Mouse (Mus musculus) hindbrain, embryonic 13.5 days (tissue): ENCODE results near the gene Grik1. TPM values are rescaled to one million over a fixed set of nuclear protein-coding genes. Genes with fewer than 3 reads are reported as not detected.

Experiments
- ATAC-seq: fragments of 200-750 bp; cut with Nextera tagmentation; 2 replicates; pipeline ENCODE4 v1.8.0; 2017; ENCODE audit warnings: moderate TSS enrichment; ENCODE audit not compliant: low FRiP score
- H3K27ac ChIP-seq: fragments of 300-500 bp; sonication (generic); 2 replicates; pipeline ENCODE4 v1.5.1; 2015; ENCODE audit warnings: inconsistent platforms, mild to moderate bottlenecking, moderate library complexity
- H3K27me3 ChIP-seq: fragments of 300-500 bp; sonication (generic); 2 replicates; pipeline ENCODE4 v1.6.1; 2015; ENCODE audit warnings: mild to moderate bottlenecking, inconsistent platforms
- H3K36me3 ChIP-seq: fragments of 300-500 bp; sonication (generic); 2 replicates; pipeline ENCODE4 v1.6.1; 2015; ENCODE audit warnings: mild to moderate bottlenecking, inconsistent platforms
- H3K4me1 ChIP-seq: fragments of 300-500 bp; sonication (generic); replicated peaks from 2 replicates; pipeline ENCODE4 v1.6.1; 2015; ENCODE audit warnings: inconsistent platforms
- H3K4me2 ChIP-seq: fragments of 300-500 bp; sonication (generic); 2 replicates; pipeline ENCODE4 v1.6.1; 2015; ENCODE audit warnings: inconsistent platforms, mild to moderate bottlenecking, moderate library complexity
- H3K4me3 ChIP-seq: fragments of 300-500 bp; sonication (generic); 2 replicates; pipeline ENCODE4 v1.5.1; 2015; ENCODE audit warnings: mild to moderate bottlenecking, inconsistent platforms
- H3K9ac ChIP-seq: fragments of 300-500 bp; sonication (generic); 2 replicates; pipeline ENCODE4 v1.6.1; 2015; ENCODE audit warnings: mild to moderate bottlenecking, inconsistent platforms
- H3K9me3 ChIP-seq: fragments of 300-500 bp; sonication (generic); 2 replicates; pipeline ENCODE4 v1.6.1; 2016; ENCODE audit warnings: inconsistent platforms
- WGBS: fragments of 180-500 bp; shearing (Covaris S2); methylation state at CpG from one replicate; pipeline ENCODE4 v1.1.7; 2015; 5-methylcytosine and 5-hydroxymethylcytosine counted together
- polyA plus RNA-seq: library from polyadenylated mRNA; unstranded; fragments of >200 nt; fragmentation: Nextera tagmentation; extraction: Ambion mirVana; gene quantifications from 2 replicates; pipeline ENCODE4 v1.2.1, GENCODE M21; 2015

The Grik1 gene
- polyA plus RNA-seq, 1 experiment from 2014 or later = 18.3 TPM

- Histone ChIP-seq H3K4me1 (peaks cover 3% of the 10 kb centered on the region), H3K9me3 (no peaks in the 10 kb centered on the region), H3K4me3 (no peak overlapping the region), H3K4me2 (no peak overlapping the region), H3K27me3 (no peaks in the 10 kb centered on the region), H3K9ac (no peak overlapping the region), H3K36me3 (no peaks in the 10 kb centered on the region), H3K27ac (no peak overlapping the region)
- no peak for ATAC-seq
- 57% methylated on average over 2 of the region's 2 CpGs for WGBS
Measured at GRCm38 (mm10) chr16:87911201-87911600, 378.9 kb downstream of the Grik1 start.

- Histone ChIP-seq H3K9ac (no peak overlapping the region), H3K4me2 (no peak overlapping the region), H3K27me3 (no peaks in the 10 kb centered on the region), H3K36me3 (no peaks in the 10 kb centered on the region), H3K4me1 (no peaks in the 10 kb centered on the region), H3K4me3 (no peak overlapping the region), H3K9me3 (no peaks in the 10 kb centered on the region), H3K27ac (no peak overlapping the region)
- ATAC-seq = no peak
- 82% methylated on average over 9 of the region's 9 CpGs for WGBS
Measured at GRCm38 (mm10) chr16:87902049-87902448, 388.0 kb downstream of the Grik1 start.

- ATAC-seq = no peak
Measured at GRCm38 (mm10) chr16:87901189-87901588, 388.9 kb downstream of the Grik1 start.

GRCm38 (mm10) chr16:87875927-87876326, 414.1 kb downstream of the Grik1 start:
- no peak overlapping the region for H3K4me2 ChIP-seq
- no peaks in the 10 kb centered on the region for H3K9me3 ChIP-seq
- no peaks in the 10 kb centered on the region for H3K36me3 ChIP-seq
- no peak overlapping the region for H3K27ac ChIP-seq
- WGBS = 94% methylated on average over 2 of the region's 2 CpGs
- ATAC-seq = no peak
- no peak overlapping the region for H3K4me3 ChIP-seq
- H3K9ac ChIP-seq = no peak overlapping the region
- no peaks in the 10 kb centered on the region for H3K4me1 ChIP-seq
- no peaks in the 10 kb centered on the region for H3K27me3 ChIP-seq

More at GRCm38 (mm10) chr16:87901189-87901588, 388.9 kb downstream of the Grik1 start:
- no peak overlapping the region for H3K4me2 ChIP-seq
- H3K4me1 ChIP-seq = no peaks in the 10 kb centered on the region
- no peak overlapping the region for H3K9ac ChIP-seq
- H3K27ac ChIP-seq = no peak overlapping the region
- WGBS = 98% methylated on average over 2 of the region's 2 CpGs
- H3K9me3 ChIP-seq = no peaks in the 10 kb centered on the region
- no peak overlapping the region for H3K4me3 ChIP-seq
- H3K36me3 ChIP-seq = no peaks in the 10 kb centered on the region
- no peaks in the 10 kb centered on the region for H3K27me3 ChIP-seq

DNA sequence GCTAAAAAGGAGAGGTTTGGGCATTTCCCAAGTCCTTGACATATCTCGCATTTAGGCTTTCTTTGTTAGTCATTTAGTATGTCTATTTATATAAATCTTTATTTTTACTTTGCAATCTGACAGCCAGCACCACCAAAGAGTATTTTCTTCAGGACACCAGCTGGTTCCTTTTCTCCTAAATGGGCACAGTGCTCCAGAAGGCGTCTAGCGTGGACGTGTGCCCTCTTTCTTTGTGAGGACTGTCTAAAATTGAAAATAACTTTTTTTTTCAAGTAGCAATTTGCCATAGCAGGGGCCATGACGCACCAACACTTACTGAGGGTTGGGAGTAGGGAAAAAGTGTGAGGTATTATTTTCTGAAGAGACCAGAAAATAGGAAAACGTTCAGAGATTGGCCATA, 425.5 kb downstream of the Grik1 start:
- no peak overlapping the region for H3K4me2 ChIP-seq
- H3K27ac ChIP-seq = no peak overlapping the region
- ATAC-seq = no peak
- WGBS = 89% methylated on average over 6 of the region's 6 CpGs
- H3K4me1 ChIP-seq = no peaks in the 10 kb centered on the region
- no peaks in the 10 kb centered on the region for H3K9me3 ChIP-seq
- H3K27me3 ChIP-seq = no peaks in the 10 kb centered on the region
- no peak overlapping the region for H3K9ac ChIP-seq
- no peak overlapping the region for H3K4me3 ChIP-seq
- no peaks in the 10 kb centered on the region for H3K36me3 ChIP-seq

GRCm38 (mm10) chr16:87861722-87862121, 428.3 kb downstream of the Grik1 start:
- Histone ChIP-seq H3K9ac (no peak overlapping the region), H3K9me3 (no peaks in the 10 kb centered on the region), H3K4me2 (no peak overlapping the region), H3K4me3 (no peak overlapping the region), H3K27ac (no peak overlapping the region), H3K4me1 (no peaks in the 10 kb centered on the region), H3K27me3 (no peaks in the 10 kb centered on the region), H3K36me3 (no peaks in the 10 kb centered on the region)
- WGBS = 31% methylated on average over 1 of the region's 1 CpGs
- ATAC-seq = no peak

- Histone ChIP-seq H3K9ac (no peak overlapping the region), H3K36me3 (no peaks in the 10 kb centered on the region), H3K9me3 (0 out of 2 replicates have a peak, but pooled peaks cover 2% of the 10 kb centered on the region), H3K4me2 (no peak overlapping the region), H3K27me3 (no peaks in the 10 kb centered on the region), H3K4me1 (no peaks in the 10 kb centered on the region), H3K4me3 (no peak overlapping the region), H3K27ac (no peak overlapping the region)
- no peak for ATAC-seq
- 92% methylated on average over 3 of the region's 3 CpGs for WGBS
Measured at GRCm38 (mm10) chr16:87853451-87854085, 436.5 kb downstream of the Grik1 start.

GRCm38 (mm10) chr16:87851550-87851949, 438.5 kb downstream of the Grik1 start:
- Histone ChIP-seq H3K9ac (no peak overlapping the region), H3K4me1 (no peaks in the 10 kb centered on the region), H3K4me3 (no peak overlapping the region), H3K4me2 (no peak overlapping the region), H3K36me3 (no peaks in the 10 kb centered on the region), H3K27ac (no peak overlapping the region), H3K9me3 (0 out of 2 replicates have a peak, but pooled peaks cover 5% of the 10 kb centered on the region), H3K27me3 (no peaks in the 10 kb centered on the region)
- WGBS = 48% methylated on average over 2 of the region's 2 CpGs
- no peak for ATAC-seq

GRCm38 (mm10) chr16:87848799-87849198, 441.3 kb downstream of the Grik1 start:
- Histone ChIP-seq H3K4me3 (no peak overlapping the region), H3K27ac (no peak overlapping the region), H3K36me3 (no peaks in the 10 kb centered on the region), H3K4me1 (no peaks in the 10 kb centered on the region), H3K4me2 (no peak overlapping the region), H3K27me3 (no peaks in the 10 kb centered on the region), H3K9ac (no peak overlapping the region), H3K9me3 (0 out of 2 replicates have a peak, but pooled peaks cover 5% of the 10 kb centered on the region)
- WGBS = 89% methylated on average over 3 of the region's 3 CpGs
- no peak; the same call in 1 of the 2 replicates for ATAC-seq

Other genes starting within 250 kb of the Grik1 start
- gene Cldn17, start 216.7 kb upstream of the Grik1 start, polyA plus RNA-seq = not detected in 2 replicates